Mouse (Mus musculus): ENCODE results near the gene Nxn.

- no peak for TF ChIP-seq EP300 (IDR thresholded peaks at IDR 0.05; ENCODE audit: insufficient read depth, low read depth, low read length)
- TF ChIP-seq CTCF (IDR thresholded peaks at IDR 0.05), result no peak
Measured at GRCm38 (mm10) chr11:76279971-76280370, 119.0 kb downstream of the Nxn start.

Data from heart, adult 2 months (tissue).